Mouse (Mus musculus) adrenal gland, adult 18-20 months (tissue): ENCODE results near the gene Il20rb. TPM values are rescaled to one million over a fixed set of nuclear protein-coding genes. Genes with fewer than 3 reads are reported as not detected.

ENCODE experiments used
- DNase-seq, 2 experiments: peaks; one replicate each; pipeline ENCODE4 v3.0.0; 2021 to 2022; ENCODE audit warnings: low spot score in 2 of 2
- total RNA-seq, 2 experiments: library from RNA; stranded (reverse); gene quantifications; 1 replicate in 1 of 2; 2 replicates in 1 of 2; pipeline ENCODE4 v1.2.3; 2021

The Il20rb gene
- total RNA-seq, 2 experiments from 2014 or later, result 0.63 to 1.4 TPM

DNA sequence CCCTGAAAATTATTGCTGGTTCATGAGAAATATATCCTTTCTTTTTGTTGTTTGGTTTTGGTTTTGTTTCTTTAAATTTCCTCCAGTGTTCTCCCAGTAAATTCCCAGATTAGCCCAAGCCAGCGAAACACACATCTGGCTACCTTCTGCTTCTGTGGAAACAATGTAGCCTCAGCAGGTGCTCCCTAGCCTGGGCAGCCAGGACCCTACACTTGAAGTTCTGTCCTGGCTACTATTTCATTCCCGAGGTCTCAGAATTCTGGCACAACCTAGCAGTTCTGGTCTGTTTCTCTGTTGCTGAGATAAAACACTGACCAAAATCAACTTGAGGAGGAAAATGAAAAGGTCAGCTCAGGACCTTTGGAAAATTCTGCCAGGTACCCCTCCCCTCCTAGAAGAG is 55.2 kb downstream of the Il20rb start:
- no peak for DNase-seq

DNA sequence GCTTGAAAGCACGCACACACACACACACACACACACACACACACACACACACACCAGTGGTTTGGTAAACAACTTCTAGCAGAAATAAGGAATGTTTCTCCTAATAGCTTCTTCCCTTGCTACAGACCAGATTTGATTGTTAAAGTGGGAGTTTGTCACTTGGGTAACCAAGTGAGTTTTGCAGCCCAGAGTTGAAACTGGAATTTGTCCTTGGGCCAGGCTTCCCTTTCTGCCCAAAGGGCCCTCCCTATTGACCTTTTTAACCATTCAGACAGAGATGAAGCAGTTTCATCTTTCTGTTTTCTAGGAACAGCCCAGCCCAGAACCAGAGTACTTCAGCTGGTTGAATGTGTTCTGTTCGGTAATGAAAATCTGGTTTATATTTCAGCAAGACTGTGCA is 55.7 kb downstream of the Il20rb start:
- DNase-seq, result no peak

DNA sequence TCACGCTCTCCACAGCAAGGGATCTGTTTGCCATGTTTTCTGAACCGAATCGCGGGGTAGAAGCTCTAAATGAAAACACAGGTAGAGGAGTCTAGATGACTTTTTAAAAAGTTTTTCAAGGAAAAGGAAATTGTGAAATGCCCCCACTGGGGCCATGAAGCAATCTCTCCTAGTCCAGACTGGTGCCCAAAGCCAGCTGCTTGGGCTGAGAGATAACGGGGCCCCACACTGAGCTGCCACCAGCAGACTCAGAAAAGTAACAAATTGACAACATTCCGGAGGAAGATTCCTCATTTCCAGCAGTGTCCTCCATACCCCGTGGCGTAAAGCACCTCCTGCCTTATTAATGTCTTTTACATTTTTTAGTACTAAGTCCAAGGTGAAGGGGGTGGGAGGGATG is 66.9 kb downstream of the Il20rb start:
- DNase-seq, result no peak

DNA sequence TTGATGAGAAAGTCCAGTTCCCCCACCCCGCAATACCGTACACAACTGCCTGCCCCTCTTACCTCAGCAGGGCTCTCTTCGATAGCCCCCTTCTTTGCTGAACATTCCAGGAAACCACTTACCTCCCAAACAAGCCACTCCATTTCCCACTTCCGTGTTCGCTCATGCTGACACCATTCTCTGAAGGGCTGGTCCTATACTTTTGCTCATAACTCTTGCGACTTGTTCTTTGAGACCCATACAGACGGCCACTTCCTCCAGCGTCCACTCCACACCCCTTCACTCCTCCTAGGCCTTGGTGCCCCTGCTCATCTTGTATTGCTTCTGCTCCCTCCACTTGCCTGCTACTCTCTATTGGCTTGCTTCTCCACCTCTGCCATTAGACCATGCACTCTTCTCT is 67.5 kb downstream of the Il20rb start:
- DNase-seq, result no peak

DNA sequence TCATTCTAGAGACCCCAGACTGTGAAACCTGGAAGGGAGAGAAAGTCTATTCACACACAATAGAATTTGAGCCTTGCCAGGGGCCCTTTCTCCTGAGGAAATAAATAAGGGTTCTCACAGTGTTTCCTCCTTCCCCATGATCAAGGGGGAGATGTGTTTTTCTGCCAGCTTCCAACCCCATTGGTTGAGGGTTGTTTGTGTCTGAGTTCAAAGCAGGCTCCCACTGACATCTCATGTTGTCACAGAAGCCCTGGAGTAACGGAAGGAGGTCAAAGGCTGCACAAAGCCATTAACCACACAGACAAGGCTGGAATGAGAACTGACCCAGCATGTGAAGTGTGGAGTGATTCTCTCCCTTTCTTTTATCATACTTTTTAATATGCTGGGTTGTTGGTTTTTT is 69.8 kb downstream of the Il20rb start:
- no peak for DNase-seq

DNA sequence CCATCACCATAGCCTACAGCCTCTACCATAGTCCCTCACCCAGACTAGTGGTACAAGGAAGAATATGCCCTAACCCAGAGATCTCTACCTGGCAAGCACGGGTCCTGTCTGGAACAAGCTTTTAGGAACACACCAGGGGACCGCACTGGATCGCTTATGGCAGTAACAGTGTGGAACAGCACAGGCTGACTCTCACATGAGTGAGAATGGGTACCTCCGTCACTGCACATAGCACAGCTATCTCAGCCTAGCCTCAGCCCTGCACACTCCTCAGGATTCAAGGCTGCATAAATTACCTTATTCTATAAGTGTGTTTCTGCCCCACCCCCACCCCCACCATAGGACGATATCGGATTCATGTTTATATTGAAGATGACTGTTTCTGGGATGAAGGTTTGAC is 70.3 kb downstream of the Il20rb start:
- DNase-seq, result no peak

DNA sequence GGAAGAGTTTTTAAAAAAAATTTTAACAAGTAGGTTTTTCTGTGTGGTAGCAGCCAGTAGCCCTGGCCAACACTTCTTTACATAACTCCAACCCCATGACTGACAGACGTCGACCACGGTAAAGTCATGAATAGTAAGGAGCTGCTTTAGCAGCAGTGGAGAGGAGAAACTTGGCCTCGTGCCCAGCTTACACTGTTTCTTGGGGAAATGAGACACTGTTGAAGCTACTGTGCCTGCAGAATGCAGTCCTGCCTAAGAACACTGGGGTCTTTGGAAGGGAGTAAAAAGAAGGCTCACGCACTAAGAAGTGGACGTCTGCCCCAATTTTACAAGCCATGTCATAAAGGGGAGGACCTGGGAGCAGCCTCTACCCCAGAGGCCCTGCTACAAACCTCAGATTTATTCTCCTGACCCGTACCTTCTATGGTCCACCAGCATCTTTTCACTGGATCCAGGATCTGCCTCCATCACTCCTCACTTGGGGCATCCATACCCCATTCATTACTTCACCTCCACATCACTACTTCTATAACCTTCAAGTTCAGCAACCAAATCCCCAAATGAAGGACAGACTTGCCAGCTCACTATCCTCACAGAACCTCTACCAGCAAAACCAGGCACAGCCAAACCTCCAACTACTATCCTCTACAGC is 71.1 kb downstream of the Il20rb start:
- DNase-seq, result peak in 1 of 2 experiments; percentile 26

Other genes starting within 250 kb of the Il20rb start
- 10 to 100 TPM; 49.3 to 49.9 TPM for gene Nck1, start 59.3 kb upstream of the Il20rb start, total RNA-seq
- 1 to 10 TPM; 7.8 to 9.6 TPM for gene Slc35g2, start 84.3 kb upstream of the Il20rb start, total RNA-seq
- 10 to 100 TPM; 31.4 to 33.8 TPM for gene Stag1, start 111.0 kb upstream of the Il20rb start, total RNA-seq